Mouse (Mus musculus) MEL (cell line): ENCODE results near the gene Slc35c2.

Source experiments
- BHLHE40 ChIP-seq: IDR thresholded peaks from 2 replicates; pipeline ENCODE4 v1.6.1; 2012; ENCODE audit warnings: low read depth, mild to moderate bottlenecking, inconsistent platforms, low read length, improper control_type of control experiment, borderline replicate concordance
- CHD1 ChIP-seq: IDR thresholded peaks from 2 replicates; pipeline ENCODE4 v1.6.1; 2012; ENCODE audit warnings: low read depth, mild to moderate bottlenecking, inconsistent platforms, low read length, improper control_type of control experiment
- CTCF ChIP-seq, 3 experiments: IDR thresholded peaks in 2 of 3; conservative IDR thresholded peaks in 1 of 3; 2 replicates each; pipeline ENCODE4 v1.5.1; 2011 to 2012; ENCODE audit warnings: low read length in 3 of 3, low read depth in 2 of 3, mild to moderate bottlenecking in 2 of 3, improper control_type of control experiment in 1 of 3, inconsistent platforms in 1 of 3, mixed read lengths in 1 of 3, moderate library complexity in 1 of 3; ENCODE audit not compliant: control insufficient read depth in 1 of 3, insufficient read depth in 1 of 3, poor library complexity in 1 of 3, severe bottlenecking in 1 of 3
- E2F4 ChIP-seq: IDR thresholded peaks from 2 replicates; pipeline ENCODE4 v1.6.1; 2011; ENCODE audit warnings: low read depth, low read length, improper control_type of control experiment, borderline replicate concordance
- EP300 ChIP-seq, 2 experiments: IDR thresholded peaks; 2 replicates each; pipeline ENCODE4 v1.6.1; 2011; ENCODE audit warnings: improper control_type of control experiment in 2 of 2, low read length in 2 of 2, low read depth in 1 of 2, mild to moderate bottlenecking in 1 of 2
- KAT2A ChIP-seq: conservative IDR thresholded peaks from 2 replicates; pipeline ENCODE4 v1.6.1; 2012; ENCODE audit warnings: low read depth, low read length, improper control_type of control experiment, inconsistent platforms
- MXI1 ChIP-seq: IDR thresholded peaks from 2 replicates; pipeline ENCODE4 v1.6.1; 2011; ENCODE audit warnings: mild to moderate bottlenecking, low read depth, low read length, improper control_type of control experiment
- POLR2A ChIP-seq, 2 experiments: IDR thresholded peaks; 2 replicates each; pipeline ENCODE4 v1.6.1; 2011 to 2012; ENCODE audit warnings: low read length in 2 of 2, mild to moderate bottlenecking in 2 of 2, control low read depth in 1 of 2, improper control_type of control experiment in 1 of 2, low read depth in 1 of 2, moderate library complexity in 1 of 2; ENCODE audit not compliant: control insufficient read depth in 1 of 2, insufficient read depth in 1 of 2, poor library complexity in 1 of 2
- RCOR1 ChIP-seq: IDR thresholded peaks from 2 replicates; pipeline ENCODE4 v1.6.1; 2012; ENCODE audit warnings: low read depth, mild to moderate bottlenecking, inconsistent platforms, low read length, improper control_type of control experiment
- TCF12 ChIP-seq: IDR thresholded peaks from 2 replicates; pipeline ENCODE4 v1.6.1; 2014; ENCODE audit warnings: low read depth, mild to moderate bottlenecking, inconsistent platforms, low read length, improper control_type of control experiment, moderate library complexity
- USF2 ChIP-seq, 2 experiments: IDR thresholded peaks; 2 replicates each; pipeline ENCODE4 v1.6.1; 2011 to 2012; ENCODE audit warnings: improper control_type of control experiment in 2 of 2, low read length in 2 of 2, borderline replicate concordance in 1 of 2, inconsistent platforms in 1 of 2, low read depth in 1 of 2, mild to moderate bottlenecking in 1 of 2; ENCODE audit not compliant: insufficient read depth in 1 of 2
- ZC3H11A ChIP-seq: IDR thresholded peaks from 2 replicates; pipeline ENCODE4 v1.6.1; 2012; ENCODE audit warnings: low read depth, mild to moderate bottlenecking, inconsistent platforms, low read length, improper control_type of control experiment

- TF ChIP-seq EP300 (IDR thresholded peaks at IDR 0.05; ENCODE audit: low read depth in 1 of 2, low read length in 2 of 2), result peak in 1 of 2 experiments; percentile 55; a peak in 2 of 4 replicates
- no peak for TF ChIP-seq CTCF (IDR thresholded peaks at IDR 0.05 in 2 of 3, conservative IDR thresholded peaks at IDR 0.05 in 1 of 3; ENCODE audit: control insufficient read depth in 1 of 3, insufficient read depth in 1 of 3, low read depth in 2 of 3, low read length in 3 of 3, poor library complexity in 1 of 3, severe bottlenecking in 1 of 3)
- no peak for TF ChIP-seq E2F4
- TF ChIP-seq POLR2A (IDR thresholded peaks at IDR 0.05; ENCODE audit: control insufficient read depth in 1 of 2, insufficient read depth in 1 of 2, low read depth in 1 of 2, low read length in 2 of 2, poor library complexity in 1 of 2), result no peak
- TF ChIP-seq CHD1, result no peak
- TF ChIP-seq ZC3H11A, result no peak
- TF ChIP-seq MXI1, result no peak
- TF ChIP-seq RCOR1, result no peak
- TF ChIP-seq USF2 (IDR thresholded peaks at IDR 0.05; ENCODE audit: borderline replicate concordance in 1 of 2, insufficient read depth in 1 of 2, low read depth in 1 of 2, low read length in 2 of 2), result no peak
- no peak for TF ChIP-seq KAT2A
- TF ChIP-seq TCF12, result no peak
- no peak for TF ChIP-seq BHLHE40
Observed at GRCm38 (mm10) chr2:165250903-165251302, 36.8 kb downstream of the Slc35c2 start.
